Mouse (Mus musculus) left cerebral cortex, adult 2 months (tissue): ENCODE data around the gene S1pr1. TPM values are rescaled to one million over a fixed set of nuclear protein-coding genes. Genes with fewer than 3 reads are reported as not detected.

Source experiments
- DNase-seq, 2 experiments: peaks; one replicate each; pipeline ENCODE4 v3.0.0; 2021 to 2022; ENCODE audit warnings: low spot score in 2 of 2, mixed read lengths in 1 of 2; ENCODE audit errors: extremely low spot score in 1 of 2
- H3K27ac ChIP-seq: fragments of 200-600 bp; 2 replicates; pipeline ENCODE4 v1.8.1; 2022
- H3K4me3 ChIP-seq: fragments of 200-600 bp; 2 replicates; pipeline ENCODE4 v1.8.1; 2022
- CTCF ChIP-seq: fragments of 200-600 bp; IDR thresholded peaks from 2 replicates; pipeline ENCODE4 v1.8.1; 2022; ENCODE audit warnings: antibody characterized with exemption, mild to moderate bottlenecking, moderate library complexity
- intact Hi-C: fragments of 180-260 bp; cut with DNase I; formaldehyde crosslinking; loops from one replicate; pipeline ENCODE4 v1.15.1; 2025
- total RNA-seq, 2 experiments: library from RNA; stranded (reverse); gene quantifications; 2 replicates each; pipeline ENCODE4 v1.2.3; 2021

The S1pr1 gene
- total RNA-seq, 2 experiments from 2014 or later: 90.6 to 118 TPM

GRCm38 (mm10) chr3:115689920-115690319 lies 25.0 kb downstream of the S1pr1 start:
- no peak for TF ChIP-seq CTCF
- Histone ChIP-seq H3K27ac (no peak overlapping the region), H3K4me3 (no peak overlapping the region)
- DNase-seq: no peak
- intact Hi-C loops: no loop called here

GRCm38 (mm10) chr3:115689352-115689751 lies 25.5 kb downstream of the S1pr1 start:
- TF ChIP-seq CTCF: no peak
- Histone ChIP-seq H3K4me3 (no peak overlapping the region), H3K27ac (no peak overlapping the region)
- intact Hi-C loops: no loop called here
- DNase-seq: no peak

DNA sequence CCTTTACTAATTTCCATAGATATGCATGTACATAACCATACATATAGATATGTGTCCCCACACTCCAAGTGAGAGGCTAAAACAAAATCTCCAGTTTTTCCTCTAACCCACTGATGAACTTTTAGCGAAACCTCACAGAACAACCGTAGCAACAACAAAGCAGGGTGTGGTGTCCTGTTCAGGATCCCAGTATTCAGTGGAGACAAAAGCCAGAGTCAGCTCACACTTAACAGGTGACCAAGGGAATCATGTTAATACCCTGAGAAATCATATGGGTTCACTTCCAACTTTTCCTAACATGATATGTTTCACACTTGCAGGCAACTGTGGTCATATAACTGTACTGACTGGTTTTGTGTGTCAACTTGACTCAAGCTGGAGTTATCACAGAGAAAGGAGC lies 27.1 kb downstream of the S1pr1 start:
- no peak for TF ChIP-seq CTCF
- no peak overlapping the region for H3K27ac ChIP-seq
- no peak for DNase-seq
- intact Hi-C loops: no loop called here
- H3K4me3 ChIP-seq: no peak overlapping the region

GRCm38 (mm10) chr3:115682328-115683088 lies 32.4 kb downstream of the S1pr1 start:
- no peak overlapping the region for H3K4me3 ChIP-seq
- no peak for DNase-seq
- no peak overlapping the region for H3K27ac ChIP-seq
- no peak for TF ChIP-seq CTCF
- intact Hi-C loops: no loop called here

DNA sequence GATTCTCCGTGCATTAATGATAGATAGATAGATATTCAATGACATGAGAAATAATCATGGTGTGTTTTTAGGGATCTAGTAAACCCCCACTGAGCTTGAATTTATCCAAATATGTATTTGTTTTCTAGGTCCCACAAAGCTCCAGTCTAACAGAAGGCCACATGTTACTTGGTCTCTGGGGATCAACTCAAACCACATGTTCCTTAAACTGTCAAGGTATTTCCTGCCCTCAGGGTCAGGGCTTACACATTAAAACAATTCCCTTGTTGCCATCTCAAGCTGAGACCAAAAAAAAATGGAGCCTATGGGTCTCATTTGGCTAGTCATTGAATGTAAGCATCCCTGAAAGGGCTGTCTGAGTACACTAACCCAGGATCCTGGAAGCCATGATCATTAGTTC lies 33.7 kb downstream of the S1pr1 start:
- intact Hi-C loops: no loop called here
- Histone ChIP-seq H3K27ac (no peak overlapping the region), H3K4me3 (no peak overlapping the region)
- DNase-seq: no peak
- TF ChIP-seq CTCF: no peak

GRCm38 (mm10) chr3:115679022-115679421 lies 35.9 kb downstream of the S1pr1 start:
- Histone ChIP-seq H3K27ac (no peak overlapping the region), H3K4me3 (no peak overlapping the region)
- TF ChIP-seq CTCF: no peak
- no peak for DNase-seq
- intact Hi-C loops: no loop called here

GRCm38 (mm10) chr3:115675546-115676535 lies 39.0 kb downstream of the S1pr1 start:
- no peak for DNase-seq
- Histone ChIP-seq H3K27ac (no peak overlapping the region), H3K4me3 (no peak overlapping the region)
- no peak; the same call in 1 of the 2 replicates for TF ChIP-seq CTCF
- intact Hi-C loops: no loop called here

GRCm38 (mm10) chr3:115674665-115675064 lies 40.2 kb downstream of the S1pr1 start:
- TF ChIP-seq CTCF: no peak
- intact Hi-C loops: no loop called here
- no peak for DNase-seq
- no peak overlapping the region for H3K4me3 ChIP-seq
- no peak overlapping the region for H3K27ac ChIP-seq

DNA sequence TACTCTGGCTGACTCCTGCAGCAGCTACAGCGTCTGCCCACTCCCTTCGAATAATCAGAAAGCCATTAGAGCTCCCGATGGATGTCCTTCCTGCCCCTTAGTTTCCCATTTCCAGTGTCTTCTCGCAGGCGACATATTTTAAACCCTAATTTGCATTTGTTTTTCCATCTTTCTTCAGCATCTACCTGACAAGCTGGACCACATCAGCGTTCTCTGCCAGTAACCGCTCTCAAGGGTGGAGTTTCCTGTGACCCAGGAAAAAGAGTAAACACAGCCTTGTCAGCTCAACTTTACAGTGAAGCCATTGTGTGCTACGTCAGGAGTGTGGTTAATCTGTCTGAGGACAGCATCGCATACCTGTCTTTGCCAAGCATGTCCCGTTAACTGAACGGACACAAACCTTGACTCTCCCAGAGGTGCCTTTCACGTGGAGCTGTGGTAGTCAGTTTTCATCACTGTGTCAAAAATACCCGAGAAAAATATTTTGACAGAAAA lies 41.2 kb downstream of the S1pr1 start:
- intact Hi-C loops: no loop called here
- no peak overlapping the region for H3K27ac ChIP-seq
- no peak for DNase-seq
- TF ChIP-seq CTCF: no peak
- no peak overlapping the region for H3K4me3 ChIP-seq

DNA sequence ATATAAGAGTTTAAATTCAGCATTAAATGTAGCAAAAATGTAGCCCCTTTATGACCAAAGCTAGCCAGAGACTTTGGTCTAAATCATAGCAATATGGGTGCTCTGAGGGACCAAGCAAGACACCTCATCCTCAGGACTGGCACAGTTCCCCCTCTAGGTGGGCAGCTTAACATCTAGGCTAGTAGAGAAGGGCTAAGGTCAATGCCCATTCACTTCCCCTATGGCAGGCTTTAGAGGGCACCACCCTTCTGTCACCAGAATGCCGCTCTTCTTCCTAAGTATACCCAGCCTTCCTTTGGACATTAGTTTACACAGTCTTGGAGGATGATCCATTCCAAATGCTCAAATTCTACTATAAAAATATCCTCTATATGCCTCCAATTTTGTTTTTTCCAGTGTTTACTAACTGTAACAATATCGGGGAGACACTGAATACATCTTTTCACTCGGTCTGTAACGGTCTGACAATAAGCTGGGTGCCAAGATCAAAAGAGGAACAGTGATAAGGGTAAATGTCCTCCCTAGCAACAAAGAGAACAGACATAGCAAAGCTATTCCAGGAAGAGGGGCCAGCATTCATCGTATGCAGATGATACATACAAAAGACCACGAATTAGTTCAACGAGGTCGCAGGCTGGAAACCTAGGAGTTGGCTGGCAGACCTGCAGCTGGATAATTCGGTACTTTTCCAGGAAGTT lies 41.8 kb downstream of the S1pr1 start:
- Histone ChIP-seq H3K27ac (no peak overlapping the region), H3K4me3 (no peak overlapping the region)
- no peak for DNase-seq
- TF ChIP-seq CTCF: no peak
- intact Hi-C loops: no loop called here

DNA sequence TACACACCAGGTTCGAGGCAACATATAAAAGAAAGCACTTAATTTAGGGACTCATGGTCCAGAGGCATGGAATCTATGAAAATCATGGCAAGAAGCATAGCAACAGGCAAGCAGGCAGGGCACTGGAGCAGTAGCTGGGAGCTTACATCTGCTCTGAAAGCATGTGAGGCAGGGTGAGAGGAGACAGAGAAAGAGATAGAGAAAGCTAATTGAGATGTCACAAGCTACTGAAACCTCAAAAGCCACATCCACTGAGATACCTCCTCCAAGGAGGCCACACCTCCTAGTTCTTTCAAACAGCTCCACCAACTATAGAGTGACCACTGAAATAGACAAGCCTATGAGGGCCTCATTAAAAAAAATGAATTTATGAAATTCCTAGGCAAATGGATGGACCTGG lies 45.6 kb downstream of the S1pr1 start:
- H3K27ac ChIP-seq: no peak overlapping the region
- intact Hi-C loops: no loop called here

More for the DNA sequence above, 45.6 kb downstream of the S1pr1 start:
- H3K4me3 ChIP-seq: no peak overlapping the region
- DNase-seq: no peak
- TF ChIP-seq CTCF: no peak
